Mouse (Mus musculus) ES-E14 (cell line): ENCODE measurements at regions not wholly inside any gene's neighbourhood (a gene's known extent, or its start where the extent isn't known, plus 50 kb on each side); places are given as distances from the start of the nearest gene placed in this dataset.

Experiments
- DNase-seq: peaks from one replicate; pipeline ENCODE4 v3.0.0-alpha.2; 2013; ENCODE audit warnings: low read depth, low spot score
- H3K27ac ChIP-seq: 2 replicates; pipeline ENCODE4 v1.5.1; 2012; ENCODE audit warnings: low read depth, mild to moderate bottlenecking, low read length, moderate library complexity, mixed read lengths; ENCODE audit not compliant: poor library complexity, insufficient read depth, severe bottlenecking
- H3K36me3 ChIP-seq: 2 replicates; pipeline ENCODE4 v1.6.1; 2012; ENCODE audit warnings: mild to moderate bottlenecking, low read length, moderate library complexity, mixed read lengths; ENCODE audit not compliant: control insufficient read depth, poor library complexity, insufficient read depth, severe bottlenecking
- H3K4me1 ChIP-seq, 2 experiments: fragments of 150-350 bp in 1 of 2; sonication (generic) in 1 of 2; 2 replicates each; pipeline ENCODE4 v1.6.1; 2012; ENCODE audit warnings: low read length in 2 of 2, mild to moderate bottlenecking in 1 of 2, mixed read lengths in 1 of 2; ENCODE audit not compliant: control insufficient read depth in 2 of 2, insufficient read depth in 2 of 2, poor library complexity in 1 of 2
- H3K4me3 ChIP-seq, 2 experiments: fragments of 150-350 bp in 1 of 2; sonication (generic) in 1 of 2; 2 replicates each; pipeline ENCODE4 v1.5.1; 2012; ENCODE audit warnings: low read length in 2 of 2, low read depth in 1 of 2, mild to moderate bottlenecking in 1 of 2, mixed read lengths in 1 of 2; ENCODE audit not compliant: insufficient read depth in 1 of 2, poor library complexity in 1 of 2, severe bottlenecking in 1 of 2
- H3K9ac ChIP-seq: 2 replicates; pipeline ENCODE4 v1.6.1; 2012; ENCODE audit warnings: low read depth, mild to moderate bottlenecking, low read length, mixed read lengths; ENCODE audit not compliant: poor library complexity, insufficient read depth, severe bottlenecking
- H3K9me3 ChIP-seq: fragments of 150-350 bp; sonication (generic); 2 replicates; pipeline ENCODE4 v1.6.1; 2012; ENCODE audit warnings: low read depth, mild to moderate bottlenecking, low read length; ENCODE audit not compliant: control insufficient read depth, insufficient read depth
- CHD2 ChIP-seq: IDR thresholded peaks from 2 replicates; pipeline ENCODE4 v1.6.1; 2014; ENCODE audit warnings: mild to moderate bottlenecking, low read depth, low read length, inconsistent platforms
- HCFC1 ChIP-seq: IDR thresholded peaks from 2 replicates; pipeline ENCODE4 v1.6.1; 2012; ENCODE audit warnings: low read length, inconsistent platforms, borderline replicate concordance; ENCODE audit not compliant: insufficient read depth
- MAFK ChIP-seq: IDR thresholded peaks from 2 replicates; pipeline ENCODE4 v1.6.1; 2014; ENCODE audit warnings: mild to moderate bottlenecking, low read depth, low read length, inconsistent platforms; ENCODE audit not compliant: insufficient read depth
- ZC3H11A ChIP-seq: IDR thresholded peaks from 2 replicates; pipeline ENCODE4 v1.6.1; 2012; ENCODE audit warnings: low read depth, mild to moderate bottlenecking, inconsistent platforms, low read length, borderline replicate concordance
- ZNF384 ChIP-seq: IDR thresholded peaks from 2 replicates; pipeline ENCODE4 v1.6.1; 2012; ENCODE audit warnings: low read depth, low read length, inconsistent platforms
- in situ Hi-C, 2 experiments: fragments of 600-800 bp; cut with MboI; formaldehyde crosslinking; loops; one replicate each; pipeline ENCODE4 v1.15.1; 2025; ENCODE audit warnings: low sequenced_read_pairs in 2 of 2, inconsistent platforms in 1 of 2; ENCODE audit not compliant: unreplicated experiment in 2 of 2

- in situ Hi-C loops, result no loop called here
- Histone ChIP-seq H3K9me3 (no peaks in the 10 kb centered on the region), H3K9ac (no peak overlapping the region), H3K27ac (no peak overlapping the region), H3K36me3 (no peaks in the 10 kb centered on the region), H3K4me3 (no peak overlapping the region), H3K4me1 (0 out of 4 replicates have a peak, but pooled peaks cover 0 to 2% of the 10 kb centered on the region in 2 experiments)
- DNase-seq, result no peak
- TF ChIP-seq MAFK (no peak), ZC3H11A (no peak), ZNF384 (no peak), HCFC1 (no peak), CHD2 (no peak)
Measured at GRCm38 (mm10) chr16:50070728-50071127, 270.4 kb downstream of the Cd47 start.

DNA sequence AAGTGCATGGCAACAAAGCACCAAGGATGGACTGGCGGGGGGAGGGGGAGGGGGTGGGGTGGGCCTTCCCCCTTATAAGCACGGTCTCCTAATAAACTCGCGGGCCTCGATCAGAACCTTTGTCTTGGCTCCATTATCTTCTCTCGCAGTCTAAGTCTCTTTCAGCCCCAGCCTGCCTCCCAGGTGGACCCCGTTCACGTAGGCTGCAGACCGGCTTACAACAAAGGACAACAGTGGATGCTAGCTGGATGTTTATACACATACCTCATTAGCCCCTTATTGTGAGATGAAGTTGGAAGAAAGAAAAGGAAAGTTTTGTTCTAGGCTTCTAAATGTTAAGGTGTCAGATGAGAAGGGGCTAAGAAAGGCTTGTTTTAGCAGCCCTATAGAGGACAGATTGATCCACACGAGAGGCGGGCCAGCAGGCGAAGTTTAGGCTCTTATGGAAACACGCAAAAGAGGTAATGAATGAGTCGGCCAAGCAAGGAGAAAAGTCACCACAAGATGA is 272.6 kb downstream of the Cd47 start:
- H3K4me3 ChIP-seq, result no peak overlapping the region
- H3K9me3 ChIP-seq, result no peaks in the 10 kb centered on the region
- H3K4me1 ChIP-seq, result 0 out of 4 replicates have a peak, but pooled peaks cover 0 to 2% of the 10 kb centered on the region in 2 experiments
- no peak overlapping the region for H3K9ac ChIP-seq
- H3K36me3 ChIP-seq, result no peaks in the 10 kb centered on the region
- in situ Hi-C loops, result no loop called here
- DNase-seq, result no peak
- no peak overlapping the region for H3K27ac ChIP-seq
- TF ChIP-seq ZC3H11A, result no peak
- TF ChIP-seq CHD2, result no peak
- no peak for TF ChIP-seq HCFC1
- TF ChIP-seq MAFK, result no peak
- TF ChIP-seq ZNF384, result no peak

DNA sequence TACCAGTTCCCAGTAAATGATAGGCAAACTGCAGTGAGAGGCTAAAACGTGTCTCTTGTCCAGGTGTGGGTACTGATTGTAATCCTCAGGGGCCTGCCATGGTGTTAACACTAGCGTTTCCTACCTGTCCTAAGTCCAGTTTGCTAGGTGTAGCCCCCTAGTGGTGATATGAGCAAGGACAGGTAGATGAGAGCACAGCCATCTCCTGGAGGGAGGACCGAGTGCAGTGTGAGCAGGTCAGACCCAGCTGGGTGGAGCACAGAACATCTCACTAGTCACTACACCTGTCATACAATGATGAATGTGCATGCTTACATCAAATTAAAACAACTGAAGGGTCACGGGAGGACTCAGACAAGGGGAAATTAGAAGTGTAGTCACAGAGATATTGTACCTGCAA is 273.6 kb downstream of the Cd47 start:
- Histone ChIP-seq H3K36me3 (no peaks in the 10 kb centered on the region), H3K4me3 (no peak overlapping the region), H3K9ac (no peak overlapping the region), H3K9me3 (no peaks in the 10 kb centered on the region), H3K27ac (no peak overlapping the region), H3K4me1 (0 out of 4 replicates have a peak, but pooled peaks cover 0 to 2% of the 10 kb centered on the region in 2 experiments)
- in situ Hi-C loops, result no loop called here
- peak; percentile 25; the same call in 1 of the 2 replicates for TF ChIP-seq ZC3H11A
- TF ChIP-seq MAFK, result no peak
- DNase-seq, result peak; percentile 31

GRCm38 (mm10) chr16:50075641-50076040 is 275.3 kb downstream of the Cd47 start:
- no peak overlapping the region for H3K4me3 ChIP-seq
- DNase-seq, result no peak
- no peaks in the 10 kb centered on the region for H3K36me3 ChIP-seq
- no peak overlapping the region for H3K9ac ChIP-seq
- in situ Hi-C loops, result no loop called here
- no peak for TF ChIP-seq ZNF384
- TF ChIP-seq MAFK, result no peak
- TF ChIP-seq CHD2, result no peak
- no peak for TF ChIP-seq HCFC1
- TF ChIP-seq ZC3H11A, result no peak
- H3K27ac ChIP-seq, result no peak overlapping the region
- 0 out of 4 replicates have a peak, but pooled peaks cover 0 to 2% of the 10 kb centered on the region in 2 experiments for H3K4me1 ChIP-seq
- H3K9me3 ChIP-seq, result no peaks in the 10 kb centered on the region

- no peak for DNase-seq
- Histone ChIP-seq H3K27ac (no peak overlapping the region), H3K9ac (no peak overlapping the region), H3K36me3 (no peaks in the 10 kb centered on the region), H3K9me3 (no peaks in the 10 kb centered on the region), H3K4me1 (no peaks in the 10 kb centered on the region), H3K4me3 (no peak overlapping the region)
- TF ChIP-seq CHD2, result no peak
- no peak for TF ChIP-seq ZNF384
- no peak for TF ChIP-seq HCFC1
- no peak for TF ChIP-seq ZC3H11A
- no peak for TF ChIP-seq MAFK
- in situ Hi-C loops, result no loop called here
Measured at GRCm38 (mm10) chr16:50081511-50081910, 281.2 kb downstream of the Cd47 start.
